Mouse (Mus musculus) liver, embryonic 13.5 days (tissue): ENCODE measurements around the gene Dok5. TPM values are rescaled to one million over a fixed set of nuclear protein-coding genes. Genes with fewer than 3 reads are reported as not detected.

ENCODE experiments used
- ATAC-seq: fragments of 200-750 bp; cut with Nextera tagmentation; 2 replicates; pipeline ENCODE4 v1.8.0; 2017; ENCODE audit warnings: low read depth, mild to moderate bottlenecking, moderate number of reproducible peaks, moderate library complexity
- DNase-seq: peaks from one replicate; pipeline ENCODE4 v3.0.0; 2022
- H3K27ac ChIP-seq: fragments of 300-500 bp; sonication (generic); 2 replicates; pipeline ENCODE4 v1.5.1; 2015; ENCODE audit warnings: moderate library complexity, mild to moderate bottlenecking, inconsistent platforms
- H3K27me3 ChIP-seq: fragments of 300-500 bp; sonication (generic); 2 replicates; pipeline ENCODE4 v1.6.1; 2015; ENCODE audit warnings: mild to moderate bottlenecking, inconsistent platforms
- H3K36me3 ChIP-seq: fragments of 300-500 bp; sonication (generic); 2 replicates; pipeline ENCODE4 v1.6.1; 2015; ENCODE audit warnings: mild to moderate bottlenecking, inconsistent platforms
- H3K4me1 ChIP-seq: fragments of 300-500 bp; sonication (generic); replicated peaks from 2 replicates; pipeline ENCODE4 v1.6.1; 2015; ENCODE audit warnings: inconsistent platforms
- H3K4me2 ChIP-seq: fragments of 300-500 bp; sonication (generic); 2 replicates; pipeline ENCODE4 v1.6.1; 2015; ENCODE audit warnings: inconsistent platforms, mild to moderate bottlenecking, moderate library complexity
- H3K4me3 ChIP-seq: fragments of 300-500 bp; sonication (generic); replicated peaks from 2 replicates; pipeline ENCODE4 v1.5.1; 2015; ENCODE audit warnings: mild to moderate bottlenecking, inconsistent platforms
- H3K9ac ChIP-seq: fragments of 300-500 bp; sonication (generic); 2 replicates; pipeline ENCODE4 v1.6.1; 2015; ENCODE audit warnings: mild to moderate bottlenecking, inconsistent platforms
- H3K9me3 ChIP-seq: fragments of 300-500 bp; sonication (generic); replicated peaks from 2 replicates; pipeline ENCODE4 v1.6.1; 2016; ENCODE audit warnings: inconsistent platforms
- WGBS: fragments of 180-500 bp; shearing (Covaris S2); methylation state at CpG from one replicate; pipeline ENCODE4 v1.1.7; 2015; ENCODE audit not compliant: insufficient replicate concordance; 5-methylcytosine and 5-hydroxymethylcytosine counted together
- polyA plus RNA-seq: library from polyadenylated mRNA; unstranded; fragments of >200 nt; fragmentation: Nextera tagmentation; extraction: Ambion mirVana; gene quantifications from 2 replicates; pipeline ENCODE4 v1.2.1, GENCODE M21; 2015

The Dok5 gene
- polyA plus RNA-seq, 1 experiment from 2014 or later, result 0.47 TPM

DNA sequence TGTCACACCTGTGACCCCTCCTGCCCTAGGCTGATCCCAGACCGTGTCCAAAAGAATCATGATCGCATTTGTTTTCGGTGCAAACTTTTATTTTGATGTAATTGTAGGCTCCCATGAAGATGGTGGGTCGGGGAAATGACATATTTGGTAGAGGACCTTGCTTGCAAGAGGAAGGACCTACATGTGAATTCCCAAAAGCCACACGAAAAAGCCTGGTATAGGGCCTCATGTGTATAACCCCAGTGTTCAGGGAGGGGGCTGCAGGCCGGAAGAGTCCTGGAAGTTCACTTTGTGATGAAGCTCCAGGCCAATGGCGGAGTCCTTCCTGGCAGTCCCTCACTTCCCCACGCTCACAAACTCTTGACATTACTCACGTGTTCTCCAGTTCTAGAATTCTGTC lies 7.3 kb downstream of the Dok5 start:
- Histone ChIP-seq H3K36me3 (no peaks in the 10 kb centered on the region), H3K9ac (no peak overlapping the region), H3K9me3 (peaks cover 14% of the 10 kb centered on the region), H3K4me2 (no peak overlapping the region), H3K27me3 (no peaks in the 10 kb centered on the region), H3K4me1 (no peaks in the 10 kb centered on the region), H3K27ac (no peak overlapping the region), H3K4me3 (no peak overlapping the region)
- WGBS, result 67% methylated on average over 9 of the region's 9 CpGs
- no peak for DNase-seq
- no peak for ATAC-seq

DNA sequence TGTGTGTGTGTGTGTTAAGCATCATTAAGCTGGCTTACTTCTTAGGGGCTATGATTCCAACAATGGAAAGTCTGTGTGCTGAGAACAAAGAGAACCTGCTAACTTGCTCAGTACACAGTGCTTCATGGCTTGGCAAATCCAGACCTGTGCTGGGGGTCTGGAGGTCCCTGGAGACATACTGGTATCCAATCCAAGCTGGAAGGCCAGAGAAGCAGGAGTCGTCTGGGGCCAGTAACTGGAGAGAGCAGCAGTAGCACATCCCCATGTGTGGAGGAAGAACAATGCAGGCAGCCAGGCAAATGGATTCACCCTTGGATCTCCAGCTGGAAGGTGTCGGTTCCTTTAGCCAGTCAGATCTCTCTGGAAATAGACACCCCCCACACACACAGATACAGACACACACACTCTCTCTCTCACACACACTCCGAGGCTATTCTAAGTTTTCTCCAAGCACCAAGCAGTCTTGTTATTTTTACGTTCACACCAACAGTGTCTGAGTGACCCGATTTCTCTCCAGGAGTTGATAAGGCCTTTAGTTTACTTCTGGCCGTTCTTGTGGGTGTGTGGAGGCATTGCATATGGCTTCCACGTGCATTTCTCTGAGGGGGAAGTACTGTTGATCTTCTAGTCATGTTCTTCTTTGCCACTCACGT lies 8.2 kb downstream of the Dok5 start:
- Histone ChIP-seq H3K4me3 (no peak overlapping the region), H3K27ac (no peak overlapping the region), H3K9me3 (peaks cover 19% of the 10 kb centered on the region), H3K4me2 (no peak overlapping the region), H3K36me3 (no peaks in the 10 kb centered on the region), H3K4me1 (no peaks in the 10 kb centered on the region), H3K9ac (no peak overlapping the region), H3K27me3 (no peaks in the 10 kb centered on the region)
- ATAC-seq, result no peak
- WGBS, result 58% methylated on average over 8 of the region's 8 CpGs
- no peak for DNase-seq

DNA sequence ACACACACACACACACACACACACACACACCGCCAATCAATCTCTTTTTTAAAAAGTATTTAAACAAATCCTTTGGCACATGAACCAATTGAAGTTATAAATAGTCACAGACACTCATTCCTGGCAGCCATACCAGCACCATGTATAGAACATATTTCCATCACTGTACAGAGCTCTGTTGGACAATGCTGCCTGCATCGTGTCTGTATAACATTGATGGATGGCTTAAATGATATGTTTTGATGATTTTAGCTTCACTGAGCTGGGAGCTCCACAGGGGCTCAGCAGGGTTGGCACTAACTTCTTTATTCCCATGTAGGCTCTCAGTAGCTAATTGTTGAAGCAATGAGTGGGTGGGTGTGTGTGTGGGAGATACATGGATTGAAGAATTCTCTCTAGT lies 11.9 kb downstream of the Dok5 start:
- H3K9ac ChIP-seq, result no peak overlapping the region
- ATAC-seq (no peak), DNase-seq (no peak)
- no peak overlapping the region for H3K4me3 ChIP-seq
- H3K36me3 ChIP-seq, result no peaks in the 10 kb centered on the region
- no peaks in the 10 kb centered on the region for H3K4me1 ChIP-seq
- 66% methylated on average over 2 of the region's 2 CpGs for WGBS
- no peak overlapping the region for H3K27ac ChIP-seq
- no peak overlapping the region for H3K4me2 ChIP-seq
- no peaks in the 10 kb centered on the region for H3K27me3 ChIP-seq
- peaks cover 11% of the 10 kb centered on the region for H3K9me3 ChIP-seq

DNA sequence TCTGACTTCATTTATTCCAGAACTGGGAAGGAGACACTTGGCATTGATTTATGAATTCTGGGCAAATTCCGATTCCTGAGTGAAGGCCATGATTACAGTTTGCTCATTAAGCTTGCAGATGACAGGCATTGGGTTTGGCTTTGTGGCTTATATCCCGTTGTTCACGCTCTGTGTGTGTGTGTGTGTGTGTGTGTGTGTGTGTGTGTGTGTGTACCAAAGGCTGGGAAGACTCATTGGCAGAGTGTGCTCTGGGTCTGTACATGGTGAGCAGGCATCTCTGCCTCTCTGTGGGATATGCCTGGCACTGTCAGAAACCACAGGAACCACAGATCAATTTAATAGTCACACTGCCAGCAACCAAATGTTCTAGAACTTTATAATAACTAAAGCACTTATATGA lies 17.3 kb downstream of the Dok5 start:
- H3K4me3 ChIP-seq, result no peak overlapping the region
- no peaks in the 10 kb centered on the region for H3K27me3 ChIP-seq
- H3K36me3 ChIP-seq, result no peaks in the 10 kb centered on the region
- peaks cover 8% of the 10 kb centered on the region; the same call in 1 of the 2 replicates for H3K9me3 ChIP-seq
- no peak overlapping the region for H3K27ac ChIP-seq
- H3K9ac ChIP-seq, result no peak overlapping the region
- H3K4me2 ChIP-seq, result no peak overlapping the region
- ATAC-seq (no peak), DNase-seq (no peak)
- WGBS, result 65% methylated on average over 3 of the region's 3 CpGs
- no peaks in the 10 kb centered on the region for H3K4me1 ChIP-seq

DNA sequence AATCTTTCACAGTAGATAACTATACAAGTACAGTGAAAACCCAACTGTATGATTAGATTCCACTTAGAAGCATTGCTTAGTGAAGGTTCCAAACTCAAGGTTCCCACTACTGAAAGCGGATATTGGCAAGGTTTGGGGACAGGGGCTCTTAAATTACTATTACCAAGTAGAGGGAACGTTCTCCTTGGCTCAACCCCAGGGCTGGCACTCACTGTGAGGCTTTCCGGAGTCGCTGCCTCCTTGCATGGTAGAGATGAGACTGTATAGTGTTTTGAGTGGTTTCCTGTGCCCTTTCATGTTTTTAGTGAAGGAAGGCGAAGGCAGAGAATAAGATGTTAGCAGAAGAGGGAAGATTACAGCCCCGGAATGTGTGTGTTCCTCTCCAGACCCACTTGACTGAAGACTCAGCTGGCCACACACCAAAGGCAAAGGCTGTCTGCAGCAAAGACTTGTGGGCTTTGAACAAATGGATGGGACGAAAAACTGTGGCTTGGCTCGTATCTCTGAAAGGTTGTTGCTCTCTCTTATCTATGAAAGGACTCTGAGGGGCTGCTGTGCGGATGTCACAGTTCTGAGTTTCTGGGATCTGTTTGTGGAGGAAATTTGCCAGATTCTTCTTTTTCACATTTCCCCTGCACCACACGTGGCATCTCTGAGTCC lies 20.7 kb downstream of the Dok5 start:
- Histone ChIP-seq H3K4me2 (no peak overlapping the region), H3K27me3 (no peaks in the 10 kb centered on the region)
- no peak for DNase-seq

DNA sequence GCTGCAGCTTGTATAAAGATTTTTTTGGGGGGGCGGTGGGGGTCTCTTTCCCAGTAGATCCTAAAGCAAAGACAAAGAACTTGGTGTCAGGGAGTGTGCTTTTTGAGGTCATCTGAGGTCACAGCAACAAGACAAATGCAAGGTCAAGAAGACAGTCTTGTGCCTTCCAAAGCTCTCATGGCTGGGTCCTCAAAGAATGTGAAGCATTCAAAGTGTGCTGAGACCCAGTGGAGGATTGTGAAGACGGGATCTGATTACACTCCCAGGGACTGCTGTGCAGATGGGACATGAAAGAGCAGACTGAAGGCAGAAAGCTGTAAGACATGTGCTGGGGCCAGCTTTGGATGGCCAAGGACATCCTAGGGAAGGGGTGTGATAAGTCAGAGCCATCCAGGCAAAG lies 24.2 kb downstream of the Dok5 start:
- H3K4me2 ChIP-seq, result no peak overlapping the region
- no peak for ATAC-seq
- DNase-seq, result no peak
- no peaks in the 10 kb centered on the region for H3K4me1 ChIP-seq
- WGBS, result 51% methylated on average over 2 of the region's 2 CpGs
- no peak overlapping the region for H3K27ac ChIP-seq
- no peaks in the 10 kb centered on the region for H3K36me3 ChIP-seq
- H3K4me3 ChIP-seq, result no peak overlapping the region
- H3K27me3 ChIP-seq, result no peaks in the 10 kb centered on the region
- no peak overlapping the region for H3K9ac ChIP-seq
- H3K9me3 ChIP-seq, result no peaks in the 10 kb centered on the region; the same call in none of the 2 replicates

More for the DNA sequence above, 20.7 kb downstream of the Dok5 start:
- 51% methylated on average over 10 of the region's 10 CpGs for WGBS
- no peak for ATAC-seq
- H3K27ac ChIP-seq, result no peak overlapping the region
- H3K4me3 ChIP-seq, result no peak overlapping the region
- no peaks in the 10 kb centered on the region for H3K4me1 ChIP-seq
- no peaks in the 10 kb centered on the region; the same call in 1 of the 2 replicates for H3K9me3 ChIP-seq
- H3K9ac ChIP-seq, result no peak overlapping the region
- H3K36me3 ChIP-seq, result no peaks in the 10 kb centered on the region

DNA sequence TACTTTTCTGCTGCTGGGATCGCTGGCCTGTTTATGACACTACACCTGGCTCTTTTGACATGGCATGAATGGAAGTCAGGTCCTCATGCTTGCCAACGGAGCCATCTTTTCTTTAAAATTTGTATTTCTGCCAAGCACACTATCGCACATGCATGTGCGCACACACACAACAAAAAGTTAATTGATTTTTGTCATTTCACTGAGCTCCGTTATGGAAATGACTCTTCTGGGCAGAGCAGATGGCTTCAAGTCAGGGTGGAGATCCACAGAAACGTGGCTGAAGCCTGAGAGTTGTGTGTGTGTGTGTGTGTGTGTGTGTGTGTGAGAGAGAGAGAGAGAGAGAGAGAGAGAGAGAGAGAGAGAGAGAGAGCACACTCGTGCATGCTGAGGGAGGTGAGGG lies 25.1 kb downstream of the Dok5 start:
- 64% methylated on average over 7 of the region's 7 CpGs for WGBS

DNA sequence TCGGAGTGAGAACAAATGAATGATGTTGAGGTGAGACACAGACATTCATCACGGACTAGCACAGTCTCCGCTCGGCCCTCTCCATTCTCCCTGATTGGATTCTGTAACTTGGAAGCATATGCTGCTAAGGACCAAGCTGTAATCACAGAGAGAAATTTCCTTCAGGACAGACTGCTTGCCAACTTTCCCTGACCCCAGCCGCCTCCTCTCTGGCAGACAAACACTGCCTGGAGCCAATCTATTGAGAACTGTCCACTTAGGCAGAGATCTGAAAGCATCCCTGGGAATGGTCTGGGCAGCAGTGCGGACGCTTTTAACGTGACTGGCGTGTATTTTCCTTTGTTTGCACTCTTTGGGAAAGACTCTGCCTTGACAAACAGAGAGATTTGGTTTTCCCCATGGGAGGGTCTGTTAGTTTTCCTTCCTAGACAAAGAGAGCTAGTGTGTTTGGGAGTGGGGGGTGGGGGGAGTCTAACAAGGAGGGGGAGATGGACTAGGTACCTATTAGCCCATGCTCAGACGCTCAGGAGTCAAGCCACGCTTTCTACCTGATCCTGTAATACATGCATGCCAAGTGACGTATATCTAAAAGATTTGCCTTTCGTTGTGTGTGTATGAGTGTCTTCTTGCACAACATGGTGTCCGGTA lies 25.7 kb downstream of the Dok5 start:
- H3K9ac ChIP-seq, result no peak overlapping the region
- no peaks in the 10 kb centered on the region for H3K4me1 ChIP-seq
- H3K27me3 ChIP-seq, result no peaks in the 10 kb centered on the region
- no peak for DNase-seq
- WGBS, result 52% methylated on average over 14 of the region's 14 CpGs
- no peak overlapping the region for H3K27ac ChIP-seq
- H3K4me2 ChIP-seq, result no peak overlapping the region
- H3K4me3 ChIP-seq, result no peak overlapping the region
- ATAC-seq, result no peak
- H3K9me3 ChIP-seq, result no peaks in the 10 kb centered on the region; the same call in none of the 2 replicates
- H3K36me3 ChIP-seq, result no peaks in the 10 kb centered on the region

More for the DNA sequence above, 25.1 kb downstream of the Dok5 start:
- no peaks in the 10 kb centered on the region for H3K4me1 ChIP-seq
- ATAC-seq (no peak), DNase-seq (no peak)
- no peak overlapping the region for H3K9ac ChIP-seq
- no peaks in the 10 kb centered on the region for H3K36me3 ChIP-seq
- no peak overlapping the region for H3K4me2 ChIP-seq
- no peaks in the 10 kb centered on the region for H3K27me3 ChIP-seq
- no peaks in the 10 kb centered on the region; the same call in none of the 2 replicates for H3K9me3 ChIP-seq
- H3K4me3 ChIP-seq, result no peak overlapping the region
- no peak overlapping the region for H3K27ac ChIP-seq

DNA sequence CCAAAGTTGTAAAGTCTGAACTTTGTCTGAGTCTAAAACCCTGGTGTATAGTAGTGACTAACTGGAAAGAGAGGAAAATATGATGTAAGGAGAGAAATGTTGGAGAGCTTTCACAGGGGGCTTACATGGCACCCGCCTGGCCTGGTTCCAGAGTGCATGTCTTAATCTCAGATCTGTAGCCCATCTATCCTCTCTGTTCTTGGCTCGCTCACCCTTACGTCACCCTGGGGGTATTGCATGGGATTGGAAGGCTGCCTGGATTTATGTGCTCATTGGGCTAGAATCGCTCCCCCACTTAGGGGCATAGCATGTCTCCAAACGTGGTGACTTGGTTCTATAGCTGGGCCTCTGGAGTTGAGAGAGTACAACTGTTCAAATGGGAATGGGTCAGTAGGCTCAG lies 26.6 kb downstream of the Dok5 start:
- DNase-seq (no peak), ATAC-seq (no peak)
- no peaks in the 10 kb centered on the region for H3K27me3 ChIP-seq
- H3K4me1 ChIP-seq, result no peaks in the 10 kb centered on the region
- WGBS, result 70% methylated on average over 5 of the region's 5 CpGs
- no peak overlapping the region for H3K27ac ChIP-seq
- no peak overlapping the region for H3K9ac ChIP-seq
- no peaks in the 10 kb centered on the region for H3K36me3 ChIP-seq
- no peak overlapping the region for H3K4me3 ChIP-seq
- no peak overlapping the region for H3K4me2 ChIP-seq
- H3K9me3 ChIP-seq, result no peaks in the 10 kb centered on the region; the same call in none of the 2 replicates

DNA sequence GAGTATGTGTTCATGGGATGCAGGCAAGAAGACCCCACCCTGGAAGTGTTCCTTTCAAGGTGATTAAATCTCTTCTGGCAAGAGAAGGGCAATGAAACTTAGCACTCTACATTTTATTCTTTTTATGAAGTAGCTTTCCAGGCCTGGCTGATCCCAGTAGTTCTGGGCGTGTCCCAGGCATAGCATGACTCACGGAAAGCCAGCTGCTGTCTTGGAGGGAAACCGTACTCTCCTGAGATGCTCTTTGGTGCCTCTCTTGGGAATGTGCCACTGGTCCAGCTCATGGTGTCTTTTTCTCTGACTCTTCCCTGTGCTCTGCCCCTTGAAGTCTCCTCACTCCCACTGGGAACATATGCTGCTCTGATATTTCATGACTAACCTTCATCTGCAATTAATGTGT lies 33.1 kb downstream of the Dok5 start:
- Histone ChIP-seq H3K4me3 (no peak overlapping the region), H3K4me1 (no peaks in the 10 kb centered on the region), H3K9me3 (no peaks in the 10 kb centered on the region), H3K36me3 (no peaks in the 10 kb centered on the region), H3K9ac (no peak overlapping the region), H3K27ac (no peak overlapping the region), H3K27me3 (no peaks in the 10 kb centered on the region), H3K4me2 (no peak overlapping the region)
- DNase-seq, result no peak
- no peak for ATAC-seq
- 61% methylated on average over 3 of the region's 3 CpGs for WGBS

DNA sequence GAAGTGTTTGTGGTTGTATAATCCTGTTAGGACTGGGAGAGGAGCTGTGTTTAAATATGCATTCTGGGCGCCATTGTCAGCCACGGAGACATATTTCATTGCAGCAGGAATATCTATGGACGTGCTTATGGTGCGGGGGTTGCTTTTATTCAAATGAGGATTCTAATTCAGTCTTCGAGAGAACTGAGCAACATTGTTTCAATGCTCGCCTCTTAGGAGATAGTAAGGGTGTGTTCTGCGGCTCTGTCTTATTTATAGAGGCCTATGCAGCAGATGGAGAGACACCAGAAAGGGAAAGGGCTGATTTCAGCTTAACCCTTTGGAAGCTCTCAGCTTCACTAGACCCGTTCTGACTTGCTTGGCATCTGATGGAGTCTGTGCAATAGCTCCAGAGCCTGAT lies 35.6 kb downstream of the Dok5 start:
- H3K9ac ChIP-seq, result no peak overlapping the region
- ATAC-seq, result no peak
- WGBS, result 52% methylated on average over 8 of the region's 8 CpGs
- H3K4me2 ChIP-seq, result no peak overlapping the region
- no peaks in the 10 kb centered on the region for H3K27me3 ChIP-seq
- no peak overlapping the region for H3K4me3 ChIP-seq
- H3K36me3 ChIP-seq, result no peaks in the 10 kb centered on the region
- DNase-seq, result no peak
- no peak overlapping the region for H3K27ac ChIP-seq
- no peaks in the 10 kb centered on the region for H3K4me1 ChIP-seq
- H3K9me3 ChIP-seq, result no peaks in the 10 kb centered on the region
